Comparison of ENCODE assay signal across 9 mouse cellular contexts in the genomic region with DNA sequence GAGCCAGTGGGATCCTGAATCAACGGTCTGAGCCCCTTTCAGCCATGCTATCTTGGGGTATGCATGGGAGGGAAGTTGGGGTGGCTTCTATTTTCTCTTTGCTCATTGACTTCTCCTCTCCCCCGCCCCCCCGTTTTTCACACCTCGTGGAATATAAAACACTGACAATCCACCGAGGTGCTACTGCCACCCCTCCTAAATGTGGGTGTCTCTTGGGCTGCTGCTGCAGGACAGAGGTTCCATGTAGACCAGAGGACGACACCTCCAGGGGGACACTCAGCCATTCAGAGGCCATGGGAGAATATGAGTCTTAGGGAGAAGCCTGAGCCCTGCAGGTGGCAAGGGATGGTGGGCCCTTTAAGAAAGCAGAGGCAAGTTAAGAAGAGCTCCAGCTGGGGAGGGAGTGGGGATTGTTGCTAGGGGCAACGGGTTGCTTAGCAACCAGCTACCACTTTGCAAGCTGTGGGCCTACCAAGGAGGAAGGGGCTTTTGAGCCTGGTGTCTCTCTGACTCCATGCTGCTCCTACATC. TPM values are rescaled to one million over a fixed set of nuclear protein-coding genes. Genes with fewer than 3 reads are reported as not detected.
DNase-seq lines count a peak whose midpoint lies in the region; ATAC-seq and TF ChIP-seq lines count a peak whose summit lies in the region.
"Had no signal": no experiment of that assay in that cellular context is flagged by ENCODE, and none has a peak within 500 bp of the region (broad histone marks: within the 10 kb centered on the region; RNA-seq: fewer than 3 reads in every experiment).

No protein-coding gene starts in this region.

- TF ChIP-seq POLR2A in limb, embryonic 14.5 days (IDR thresholded peaks at IDR 0.05; ENCODE audit: borderline replicate concordance, extremely low read depth, insufficient read depth, insufficient read length) = no peak

- H3K4me2 ChIP-seq in liver, embryonic 15.5 days = 0 out of 2 replicates have a peak overlapping the region, but pooled peaks have one; percentile 17
- H3K4me2 ChIP-seq in liver, embryonic 11.5 days = no peak overlapping the region
- H3K4me2 ChIP-seq in hindbrain, embryonic 13.5 days = peak overlapping the region; percentile 34
- H3K4me2 ChIP-seq in limb, embryonic 14.5 days (replicated peaks; ENCODE audit: low read depth, low read length, severe bottlenecking) = no peak overlapping the region

- H3K9me3 ChIP-seq in liver, embryonic 15.5 days (replicated peaks) = no peaks in the 10 kb centered on the region
- no peaks in the 10 kb centered on the region for H3K9me3 ChIP-seq in liver, embryonic 11.5 days (ENCODE audit: control insufficient read depth, low read length)
- no peaks in the 10 kb centered on the region for H3K9me3 ChIP-seq in hindbrain, embryonic 13.5 days
- H3K9me3 ChIP-seq in limb, embryonic 14.5 days (ENCODE audit: control insufficient read depth, low read length) = no peaks in the 10 kb centered on the region

- no peak overlapping the region for H3K4me3 ChIP-seq in liver, embryonic 15.5 days (replicated peaks)
- no peak overlapping the region for H3K4me3 ChIP-seq in liver, embryonic 11.5 days (ENCODE audit: low read depth, low read length)
- 0 out of 2 replicates have a peak overlapping the region, but pooled peaks have one; percentile 10 for H3K4me3 ChIP-seq in hindbrain, embryonic 13.5 days
- H3K4me3 ChIP-seq in limb, embryonic 14.5 days (replicated peaks; ENCODE audit: low read length) = no peak overlapping the region
- H3K4me3 ChIP-seq: erythroblast, embryonic 14.5 days had no signal

- no peak for DNase-seq in liver, embryonic 11.5 days (ENCODE audit: low spot score)
- peak; percentile 36 for DNase-seq in limb, embryonic 14.5 days (ENCODE audit: low spot score)
- peak; percentile 82 for DNase-seq in telencephalon, adult 2 months (ENCODE audit: low read depth, low spot score)
- no peak for DNase-seq in adrenal gland, postnatal 4 days (ENCODE audit: low spot score in 2 of 2)
- no peak for DNase-seq in kidney, postnatal 36 days
- no peak for DNase-seq in kidney, adult 9 months

- 64% methylated on average over 7 of the region's 7 CpGs for WGBS in liver, embryonic 15.5 days (ENCODE audit: insufficient replicate concordance)
- 48% methylated on average over 7 of the region's 7 CpGs for WGBS in liver, embryonic 11.5 days
- 25% methylated on average over 7 of the region's 7 CpGs for WGBS in hindbrain, embryonic 13.5 days
- 28% methylated on average over 7 of the region's 7 CpGs for WGBS in limb, embryonic 14.5 days

- H3K27me3 ChIP-seq in liver, embryonic 15.5 days = 0 out of 2 replicates have a peak, but pooled peaks cover 2% of the 10 kb centered on the region
- H3K27me3 ChIP-seq in liver, embryonic 11.5 days (replicated peaks; ENCODE audit: control insufficient read depth, insufficient read depth, low read length) = peaks cover 11% of the 10 kb centered on the region
- no peaks in the 10 kb centered on the region for H3K27me3 ChIP-seq in hindbrain, embryonic 13.5 days
- peaks cover 6% of the 10 kb centered on the region for H3K27me3 ChIP-seq in limb, embryonic 14.5 days (ENCODE audit: control insufficient read depth, insufficient read depth, low read length)

- no peak for ATAC-seq in liver, embryonic 15.5 days (ENCODE audit: insufficient read depth)
- no peak for ATAC-seq in liver, embryonic 11.5 days (replicated peaks; ENCODE audit: low FRiP score)
- ATAC-seq in hindbrain, embryonic 13.5 days (ENCODE audit: low FRiP score) = peak; percentile 82
- peak; percentile 44; the same call in 1 of the 2 replicates for ATAC-seq in limb, embryonic 14.5 days (ENCODE audit: low FRiP score, low read depth)

- H3K27ac ChIP-seq in liver, embryonic 15.5 days (replicated peaks) = no peak overlapping the region
- H3K27ac ChIP-seq in liver, embryonic 11.5 days (ENCODE audit: low read depth, low read length) = no peak overlapping the region
- peak overlapping the region; percentile 89 for H3K27ac ChIP-seq in hindbrain, embryonic 13.5 days
- H3K27ac ChIP-seq in limb, embryonic 14.5 days (replicated peaks; ENCODE audit: low read depth, low read length) = no peak overlapping the region

- H3K9ac ChIP-seq in liver, embryonic 15.5 days = no peak overlapping the region
- no peak overlapping the region for H3K9ac ChIP-seq in liver, embryonic 11.5 days (ENCODE audit: low read depth, low read length)
- H3K9ac ChIP-seq in hindbrain, embryonic 13.5 days = peak overlapping the region; percentile 43; the same call in 1 of the 2 replicates
- no peak overlapping the region; the same call in 1 of the 2 replicates for H3K9ac ChIP-seq in limb, embryonic 14.5 days (ENCODE audit: low read depth, low read length, severe bottlenecking)

- peaks cover 59% of the 10 kb centered on the region for H3K4me1 ChIP-seq in liver, embryonic 15.5 days (replicated peaks)
- peaks cover 6% of the 10 kb centered on the region for H3K4me1 ChIP-seq in liver, embryonic 11.5 days (replicated peaks; ENCODE audit: control insufficient read depth, insufficient read depth, low read length)
- peaks cover 73% of the 10 kb centered on the region for H3K4me1 ChIP-seq in hindbrain, embryonic 13.5 days (replicated peaks)
- H3K4me1 ChIP-seq in limb, embryonic 14.5 days (ENCODE audit: control insufficient read depth, insufficient read depth, low read length) = peaks cover 2% of the 10 kb centered on the region; the same call in 1 of the 2 replicates

- peaks cover 31% of the 10 kb centered on the region for H3K36me3 ChIP-seq in liver, embryonic 15.5 days (replicated peaks)
- no peaks in the 10 kb centered on the region for H3K36me3 ChIP-seq in liver, embryonic 11.5 days (ENCODE audit: control insufficient read depth, insufficient read depth, low read length)
- H3K36me3 ChIP-seq in hindbrain, embryonic 13.5 days = peaks cover 32% of the 10 kb centered on the region
- H3K36me3 ChIP-seq in limb, embryonic 14.5 days (ENCODE audit: control insufficient read depth, insufficient read depth, low read length) = no peaks in the 10 kb centered on the region

RNA-seq across cellular contexts. Expression of a gene that starts 5.5 kb away (rescaled TPM):
- polyA plus RNA-seq in liver, embryonic 15.5 days (2015; fragmentation: Nextera tagmentation; extraction: Ambion mirVana) = 23.0 and 25.0 TPM in 2 replicates
- 20.8 and 21.1 TPM in 2 replicates for polyA plus RNA-seq in liver, embryonic 11.5 days (2014; fragmentation: Nextera tagmentation; extraction: Ambion mirVana)
- 62.2 and 68.2 TPM in 2 replicates for polyA plus RNA-seq in hindbrain, embryonic 13.5 days (2015; fragmentation: Nextera tagmentation; extraction: Ambion mirVana)
- polyA plus RNA-seq in limb, embryonic 14.5 days (2012; rRNA removed) = 10.4 and 11.0 TPM in 2 replicates
- polyA plus RNA-seq in limb, embryonic 14.5 days (2014; fragmentation: Nextera tagmentation; extraction: Ambion mirVana) = 3.3 and 3.6 TPM in 2 replicates
- 1 to 10 TPM; 8.4 to 9.8 TPM for total RNA-seq in adrenal gland, postnatal 4 days (2021)

RNA-seq across cellular contexts. Expression of a gene that starts 18.4 kb away (rescaled TPM):
- polyA plus RNA-seq in liver, embryonic 15.5 days (2015; fragmentation: Nextera tagmentation; extraction: Ambion mirVana) = 4.1 and 5.2 TPM in 2 replicates
- polyA plus RNA-seq in liver, embryonic 11.5 days (2014; fragmentation: Nextera tagmentation; extraction: Ambion mirVana) = 2.1 and 2.9 TPM in 2 replicates
- polyA plus RNA-seq in hindbrain, embryonic 13.5 days (2015; fragmentation: Nextera tagmentation; extraction: Ambion mirVana) = 0.32 and 0.34 TPM in 2 replicates
- 1.1 and 1.5 TPM in 2 replicates for polyA plus RNA-seq in limb, embryonic 14.5 days (2012; rRNA removed)
- 0.67 and 0.77 TPM in 2 replicates for polyA plus RNA-seq in limb, embryonic 14.5 days (2014; fragmentation: Nextera tagmentation; extraction: Ambion mirVana)
- total RNA-seq in adrenal gland, postnatal 4 days (2021) = 1 to 10 TPM; 4.4 to 5.0 TPM

RNA-seq across cellular contexts. Expression of a gene that starts 31.0 kb away (rescaled TPM):
- 2.2 and 3.0 TPM in 2 replicates for polyA plus RNA-seq in liver, embryonic 15.5 days (2015; fragmentation: Nextera tagmentation; extraction: Ambion mirVana)
- 1.3 and 2.0 TPM in 2 replicates for polyA plus RNA-seq in liver, embryonic 11.5 days (2014; fragmentation: Nextera tagmentation; extraction: Ambion mirVana)
- polyA plus RNA-seq in hindbrain, embryonic 13.5 days (2015; fragmentation: Nextera tagmentation; extraction: Ambion mirVana) = 0.31 and 0.79 TPM in 2 replicates
- 1.8 and 2.5 TPM in 2 replicates for polyA plus RNA-seq in limb, embryonic 14.5 days (2012; rRNA removed)
- polyA plus RNA-seq in limb, embryonic 14.5 days (2014; fragmentation: Nextera tagmentation; extraction: Ambion mirVana) = 1.7 TPM in 1 of 2 replicates, not detected in the other
- 1 to 10 TPM; 6.8 to 8.5 TPM for total RNA-seq in adrenal gland, postnatal 4 days (2021)

RNA-seq across cellular contexts. Expression of a gene that starts 43.9 kb away (rescaled TPM):
- 6.4 and 6.9 TPM in 2 replicates for polyA plus RNA-seq in liver, embryonic 15.5 days (2015; fragmentation: Nextera tagmentation; extraction: Ambion mirVana)
- polyA plus RNA-seq in liver, embryonic 11.5 days (2014; fragmentation: Nextera tagmentation; extraction: Ambion mirVana) = 10.1 and 11.0 TPM in 2 replicates
- polyA plus RNA-seq in hindbrain, embryonic 13.5 days (2015; fragmentation: Nextera tagmentation; extraction: Ambion mirVana) = 3.5 TPM in 2 replicates
- polyA plus RNA-seq in limb, embryonic 14.5 days (2012; rRNA removed) = 8.0 and 11.1 TPM in 2 replicates
- 5.2 and 5.3 TPM in 2 replicates for polyA plus RNA-seq in limb, embryonic 14.5 days (2014; fragmentation: Nextera tagmentation; extraction: Ambion mirVana)
- total RNA-seq in adrenal gland, postnatal 4 days (2021) = 10 to 100 TPM; 17.7 to 19.3 TPM

RNA-seq across cellular contexts. Expression of a gene that starts 48.4 kb away (rescaled TPM):
- polyA plus RNA-seq in liver, embryonic 15.5 days (2015; fragmentation: Nextera tagmentation; extraction: Ambion mirVana) = 0.16 and 0.20 TPM in 2 replicates
- 0.41 and 0.45 TPM in 2 replicates for polyA plus RNA-seq in liver, embryonic 11.5 days (2014; fragmentation: Nextera tagmentation; extraction: Ambion mirVana)
- 18.0 and 18.9 TPM in 2 replicates for polyA plus RNA-seq in hindbrain, embryonic 13.5 days (2015; fragmentation: Nextera tagmentation; extraction: Ambion mirVana)
- 0.28 and 0.39 TPM in 2 replicates for polyA plus RNA-seq in limb, embryonic 14.5 days (2012; rRNA removed)
- 0.91 and 0.97 TPM in 2 replicates for polyA plus RNA-seq in limb, embryonic 14.5 days (2014; fragmentation: Nextera tagmentation; extraction: Ambion mirVana)
- total RNA-seq in adrenal gland, postnatal 4 days (2021) = 10 to 100 TPM; 11.7 to 12.9 TPM

Comparison
In these comparisons a context has a peak if more than half of its experiments do, and no peak if none do; other contexts are left out.
1. H3K4me2 ChIP-seq: peak in liver, embryonic 15.5 days (single experiment) and hindbrain, embryonic 13.5 days (single experiment); none in liver, embryonic 11.5 days (single experiment) and limb, embryonic 14.5 days (single experiment).
2. ATAC-seq: peak in hindbrain, embryonic 13.5 days (single experiment) and limb, embryonic 14.5 days (single experiment); none in liver, embryonic 15.5 days (single experiment) and liver, embryonic 11.5 days (single experiment).
3. DNase-seq: peak in limb, embryonic 14.5 days (single experiment) and telencephalon, adult 2 months (single experiment); none in liver, embryonic 11.5 days (single experiment), adrenal gland, postnatal 4 days (0 of 2), kidney, postnatal 36 days (0 of 2) and kidney, adult 9 months (single experiment).